Mouse (Mus musculus) cerebellum, adult (tissue): ENCODE measurements around the gene Satb1.

Experiments
- ATAC-seq: cut with Nextera tagmentation; 2 replicates; pipeline ENCODE4 v1.9.2; 2017; ENCODE audit warnings: mild to moderate bottlenecking, moderate library complexity, mixed read lengths; ENCODE audit not compliant: insufficient number of reproducible peaks, low FRiP score, low TSS enrichment

Gene Satb1

GRCm38 (mm10) chr17:51832900-51833577, at the start of gene Satb1:
Gene Satb1, minus strand, starts transcription at chr17:51833290.
- peak; percentile 71 for ATAC-seq

GRCm38 (mm10) chr17:51882566-51882965, 49.5 kb upstream of the Satb1 start:
- no peak for ATAC-seq

DNA sequence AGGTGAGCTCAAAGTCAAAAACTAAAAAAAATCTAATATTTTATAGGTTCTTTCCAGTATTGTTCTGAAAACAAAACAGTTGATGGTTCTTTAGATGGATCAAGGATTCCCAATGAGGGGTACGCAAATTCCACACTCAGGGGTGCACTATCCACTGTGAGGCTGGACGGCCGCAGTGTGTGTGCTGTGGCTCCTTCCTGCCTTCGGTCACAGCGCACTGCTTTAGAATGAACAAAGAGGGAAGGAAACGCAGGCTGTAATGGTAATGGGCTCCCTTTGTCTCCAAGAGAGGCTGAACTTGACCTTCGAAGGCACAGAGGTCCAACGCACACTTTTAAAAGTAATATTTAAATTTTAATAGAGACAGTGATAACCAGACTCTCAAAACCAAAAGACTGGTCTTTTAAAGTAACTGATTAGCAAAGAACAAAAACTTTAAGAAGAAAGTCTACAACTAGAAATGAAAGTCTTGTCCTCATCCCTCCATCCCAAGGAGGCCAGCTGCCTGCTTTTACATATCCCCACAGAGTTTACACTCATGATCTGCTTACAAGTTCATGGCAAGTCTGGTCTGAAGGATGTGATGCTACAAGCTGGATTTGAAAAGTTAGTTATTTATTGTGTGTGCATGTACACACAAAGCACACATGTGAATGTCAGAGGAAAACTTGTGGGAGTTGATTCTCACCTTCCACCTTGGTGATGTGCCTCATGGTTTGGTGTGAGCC, 48.0 kb upstream of the Satb1 start:
- ATAC-seq: no peak

- ATAC-seq: no peak
Measured at GRCm38 (mm10) chr17:51880221-51880620, 47.1 kb upstream of the Satb1 start.

DNA sequence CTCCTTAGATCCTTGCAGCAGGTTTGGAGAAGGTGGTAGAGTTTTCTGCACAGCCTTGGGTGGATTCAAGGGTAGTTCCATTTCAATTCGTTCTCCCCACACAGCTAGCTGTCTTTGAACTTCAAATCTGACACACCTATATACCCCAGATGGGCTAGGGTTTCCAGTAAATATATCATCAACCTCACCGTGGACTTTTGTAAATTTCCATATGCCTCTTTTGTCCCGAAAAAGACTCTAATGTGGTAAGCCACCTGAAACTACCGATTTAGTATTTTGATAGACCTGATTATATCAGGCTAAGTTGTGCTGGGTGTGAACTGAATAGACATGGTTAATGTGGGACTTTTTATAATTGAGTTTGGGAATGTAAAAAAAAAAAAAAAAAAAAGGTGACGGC, 46.6 kb upstream of the Satb1 start:
- ATAC-seq: no peak

DNA sequence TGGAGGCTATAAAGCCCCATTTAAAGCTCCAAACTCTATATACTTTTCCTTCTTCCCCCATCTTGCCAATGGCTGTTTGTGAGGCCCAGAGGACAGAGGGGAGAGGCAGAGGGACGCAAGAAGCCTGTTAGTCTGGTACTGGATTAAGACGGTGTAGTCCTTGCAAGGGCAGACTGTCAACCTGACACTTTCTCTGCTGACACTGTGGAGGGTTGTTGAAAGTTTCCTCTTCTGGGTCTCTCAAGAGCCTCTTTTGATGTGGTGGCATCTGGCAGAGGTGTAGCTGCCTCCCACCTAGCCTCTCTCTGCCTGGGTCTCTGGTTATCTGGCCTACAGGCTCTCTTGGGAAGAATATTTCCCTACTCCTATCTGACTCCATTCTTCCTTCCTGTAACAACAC, 46.1 kb upstream of the Satb1 start:
- ATAC-seq: no peak

DNA sequence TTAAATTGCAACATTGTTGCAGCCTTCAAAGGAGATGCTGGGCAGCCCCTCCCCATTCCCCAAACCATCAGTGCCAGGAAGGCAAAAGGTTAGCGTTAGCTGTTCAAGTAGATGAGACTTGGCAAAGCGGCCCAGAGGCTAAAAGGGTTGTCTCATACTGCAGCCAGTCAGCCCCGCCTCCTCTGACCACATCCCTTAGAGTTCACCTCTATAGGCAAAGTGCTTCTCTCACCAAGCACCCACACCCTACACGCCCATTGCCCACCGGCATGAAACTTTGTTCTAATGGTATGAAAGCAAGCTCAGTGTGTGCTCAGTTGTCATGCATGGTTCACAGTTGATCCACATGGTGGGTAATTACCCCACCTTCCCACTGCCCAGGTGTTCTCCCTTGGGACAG, 43.4 kb upstream of the Satb1 start:
- no peak for ATAC-seq

- ATAC-seq: no peak
Measured at GRCm38 (mm10) chr17:51857616-51858015, 24.5 kb upstream of the Satb1 start.

- ATAC-seq: no peak
Measured at GRCm38 (mm10) chr17:51856332-51856731, 23.2 kb upstream of the Satb1 start.

GRCm38 (mm10) chr17:51855261-51855660, 22.2 kb upstream of the Satb1 start:
- no peak for ATAC-seq

DNA sequence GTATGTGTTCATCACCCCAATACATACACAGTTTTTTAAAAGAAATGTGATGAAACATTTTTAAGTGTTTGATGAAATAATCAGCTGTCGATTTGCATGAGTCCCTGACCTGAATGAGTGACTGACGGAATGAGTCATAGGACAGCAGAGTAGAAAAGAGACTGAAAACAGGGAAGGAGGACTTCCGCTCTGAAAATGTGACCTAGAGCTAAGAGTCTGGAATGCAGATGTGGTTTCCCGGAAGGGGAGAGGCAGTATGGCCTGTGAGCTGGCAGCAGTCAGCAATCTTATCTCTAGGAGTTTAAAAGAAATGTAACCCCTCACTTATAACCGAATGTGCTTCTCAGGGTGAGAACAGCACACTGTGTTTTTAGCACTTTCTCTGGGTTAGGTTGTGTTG, 20.9 kb upstream of the Satb1 start:
- no peak for ATAC-seq

- ATAC-seq: no peak
Measured at GRCm38 (mm10) chr17:51840596-51840995, 7.5 kb upstream of the Satb1 start.

DNA sequence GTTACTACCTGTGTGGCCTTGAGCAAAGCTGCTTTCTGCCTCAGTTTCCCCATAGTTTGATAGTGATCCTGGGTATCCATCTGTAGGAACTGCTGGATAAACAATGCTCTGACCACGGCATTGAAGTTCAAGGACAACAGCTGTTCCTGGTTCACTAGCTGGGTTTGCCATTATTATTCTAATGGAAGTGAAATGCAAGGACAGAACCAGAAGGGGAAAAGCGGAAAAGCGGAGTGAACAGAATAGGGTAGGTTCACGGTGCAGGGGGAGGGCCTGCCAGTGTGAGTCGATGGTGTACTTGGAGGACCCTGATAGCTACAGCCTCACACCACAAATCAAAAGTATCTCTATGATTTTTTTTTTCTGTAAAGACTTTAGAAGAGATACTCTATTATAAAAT, 6.4 kb upstream of the Satb1 start:
- ATAC-seq: no peak

- no peak for ATAC-seq
Measured at GRCm38 (mm10) chr17:51836901-51837300, 3.8 kb upstream of the Satb1 start.

- no peak for ATAC-seq
Measured at GRCm38 (mm10) chr17:51836243-51836642, 3.2 kb upstream of the Satb1 start.

DNA sequence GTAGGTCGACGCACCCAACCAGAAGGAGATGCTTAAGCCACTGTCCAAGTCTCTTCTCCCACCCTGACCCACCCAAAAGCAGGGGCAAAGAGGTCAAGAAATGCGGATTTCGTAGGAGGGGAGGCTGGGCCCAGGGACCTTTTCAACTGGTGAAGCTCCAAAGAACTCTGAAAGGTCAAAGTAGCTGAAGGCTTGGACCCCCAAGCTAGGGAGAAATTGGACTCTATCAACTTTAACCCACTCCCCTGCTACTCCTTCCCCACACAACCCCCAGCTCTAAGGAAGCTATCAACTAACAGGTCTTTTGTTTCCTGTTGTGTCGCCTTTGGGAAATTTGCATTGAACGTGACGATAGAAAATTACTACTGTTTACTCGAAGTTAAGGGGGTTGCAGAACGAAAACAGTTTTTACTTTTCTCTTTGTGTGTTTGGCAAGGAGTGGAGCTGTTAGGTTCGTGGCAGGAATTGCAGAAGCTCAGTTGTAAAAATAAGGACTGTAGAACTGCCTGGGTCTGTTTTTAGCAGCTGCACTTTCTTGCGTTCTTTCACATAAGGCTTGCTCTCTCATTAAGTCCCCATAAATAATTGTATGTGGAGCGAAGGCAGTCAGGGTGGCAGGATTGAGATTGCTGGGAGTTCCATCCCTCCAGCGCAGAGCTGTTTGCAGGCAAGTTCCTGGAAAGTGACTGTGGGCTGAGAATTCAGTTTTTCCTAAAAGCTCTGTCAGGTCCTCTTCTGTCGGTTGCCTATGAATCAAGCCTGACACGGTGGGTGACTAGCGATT, 680 bp upstream of the Satb1 start:
- no peak for ATAC-seq

GRCm38 (mm10) chr17:51832421-51832875, 642 bp downstream of the Satb1 start:
- ATAC-seq: no peak

- 0 out of 2 replicates have a peak, but pooled peaks have one; percentile 45 for ATAC-seq
Measured at GRCm38 (mm10) chr17:51831702-51832420, 1.2 kb downstream of the Satb1 start.

- ATAC-seq: no peak
Measured at GRCm38 (mm10) chr17:51831121-51831701, 1.9 kb downstream of the Satb1 start.

- ATAC-seq: no peak
Measured at GRCm38 (mm10) chr17:51829436-51829835, 3.7 kb downstream of the Satb1 start.
